Mouse (Mus musculus): ENCODE measurements around the gene Ubb. TPM values are rescaled to one million over a fixed set of nuclear protein-coding genes. Genes with fewer than 3 reads are reported as not detected.

Gene Ubb
- polyA plus RNA-seq, 2 experiments = 1,031 to 1,383 TPM

DNA sequence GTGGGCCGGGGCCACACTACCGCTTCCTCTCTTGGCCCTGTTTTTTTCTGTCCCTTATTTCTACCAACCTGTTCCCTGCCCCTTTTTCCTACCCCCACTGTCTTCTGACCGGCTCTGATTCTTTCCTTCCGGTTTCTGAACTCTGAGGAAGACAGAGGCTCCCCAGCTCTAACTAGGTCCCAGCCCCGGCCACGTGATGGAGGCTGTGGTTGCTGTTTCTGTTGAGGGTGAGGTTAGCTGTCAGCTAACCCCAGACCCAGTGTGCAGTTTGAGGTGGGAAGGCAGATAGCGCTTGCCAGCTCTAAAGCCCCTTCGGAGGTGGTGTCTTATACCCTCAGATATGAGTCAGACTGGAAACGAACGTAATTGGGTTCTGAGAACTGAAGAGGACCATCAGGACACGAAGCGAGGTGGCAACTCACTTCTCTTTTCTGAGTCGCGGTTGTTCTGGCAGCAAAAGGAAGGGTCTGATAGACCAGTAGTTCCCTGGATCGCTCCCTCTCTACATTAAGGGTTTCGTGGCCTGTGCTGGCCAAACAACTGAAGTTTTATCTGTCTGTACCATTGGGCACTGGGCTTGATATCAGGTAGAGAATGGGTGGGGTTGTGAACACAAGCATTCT is 25.7 kb downstream of the Ubb start:
- Histone ChIP-seq H3K9me3 (ENCODE audit: control insufficient read depth, low read length) (no peaks in the 10 kb centered on the region), H3K27ac (peak overlapping the region; percentile 14), H3K27me3 (ENCODE audit: control insufficient read depth, insufficient read depth, low read length) (no peaks in the 10 kb centered on the region), H3K36me3 (replicated peaks; ENCODE audit: control insufficient read depth, insufficient read depth, low read depth) (no peaks in the 10 kb centered on the region), H3K9ac (replicated peaks) (peak overlapping the region; percentile 56), H3K4me2 (ENCODE audit: low read depth) (peak overlapping the region; percentile 95), H3K4me1 (replicated peaks; ENCODE audit: control insufficient read depth in 2 of 2, insufficient read depth in 2 of 2, low read length in 1 of 2) (peaks cover 8 to 32% of the 10 kb centered on the region in 2 experiments), H3K4me3 (ENCODE audit: insufficient read depth in 1 of 2, low read depth in 2 of 2, low read length in 2 of 2) (peak overlapping the region; percentile 64 to 65)
- DNase-seq (ENCODE audit: low read depth in 3 of 3, low spot score in 3 of 3) (peak in 1 of 3 experiments; percentile 60), ATAC-seq (ENCODE audit: insufficient read depth) (peak; percentile 68)
- no peak for TF ChIP-seq CTCF (IDR thresholded peaks at IDR 0.05; ENCODE audit: low read depth)
- TF ChIP-seq EP300 (IDR thresholded peaks at IDR 0.05; ENCODE audit: low read depth) = peak; percentile 73
- WGBS (ENCODE audit: insufficient replicate concordance) = 10% methylated on average over 16 of the region's 16 CpGs

- WGBS (ENCODE audit: insufficient replicate concordance) = 87% methylated on average over 6 of the region's 6 CpGs
- no peak for DNase-seq (ENCODE audit: low read depth in 3 of 3, low spot score in 3 of 3)
- Histone ChIP-seq H3K4me3 (ENCODE audit: insufficient read depth in 1 of 2, low read depth in 2 of 2, low read length in 2 of 2) (no peak overlapping the region), H3K4me1 (replicated peaks; ENCODE audit: control insufficient read depth in 2 of 2, insufficient read depth in 2 of 2, low read length in 1 of 2) (peaks cover 0 to 21% of the 10 kb centered on the region in 2 experiments; a peak in 3 of 4 replicates), H3K4me2 (ENCODE audit: low read depth) (no peak overlapping the region), H3K27me3 (ENCODE audit: control insufficient read depth, insufficient read depth, low read length) (no peaks in the 10 kb centered on the region), H3K9ac (replicated peaks) (no peak overlapping the region), H3K9me3 (ENCODE audit: control insufficient read depth, low read length) (no peaks in the 10 kb centered on the region), H3K27ac (no peak overlapping the region), H3K36me3 (replicated peaks; ENCODE audit: control insufficient read depth, insufficient read depth, low read depth) (no peaks in the 10 kb centered on the region)
- TF ChIP-seq CTCF (IDR thresholded peaks at IDR 0.05; ENCODE audit: low read depth) (no peak), EP300 (IDR thresholded peaks at IDR 0.05; ENCODE audit: low read depth) (no peak)
- no peak for ATAC-seq (ENCODE audit: insufficient read depth)
Measured at GRCm38 (mm10) chr11:62583031-62583430, 32.1 kb downstream of the Ubb start.

GRCm38 (mm10) chr11:62584671-62585206 is 33.8 kb downstream of the Ubb start:
- H3K4me2 ChIP-seq (ENCODE audit: low read depth) = no peak overlapping the region
- 60% methylated on average over 9 of the region's 9 CpGs for WGBS (ENCODE audit: insufficient replicate concordance)
- ATAC-seq (ENCODE audit: insufficient read depth) = peak; percentile 53

DNA sequence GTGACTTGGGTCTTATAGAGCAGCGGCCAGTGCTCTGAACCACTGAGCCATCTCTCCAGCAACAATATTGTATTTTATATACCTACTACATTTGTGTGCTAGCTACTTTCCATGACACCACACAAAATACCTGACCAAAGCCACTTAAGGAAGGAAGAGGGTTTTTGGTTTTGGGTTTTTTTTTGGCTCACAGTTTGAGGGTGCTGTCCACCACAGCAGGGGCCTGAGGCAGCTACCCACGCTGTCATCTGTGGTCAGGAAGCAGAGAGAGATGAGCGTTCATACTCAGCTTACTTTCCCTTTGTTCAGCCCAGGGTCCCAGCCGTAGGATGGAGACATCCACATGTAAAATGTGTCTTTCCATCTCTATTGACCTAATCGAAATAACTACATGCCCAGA is 36.1 kb downstream of the Ubb start:
- Histone ChIP-seq H3K27me3 (ENCODE audit: control insufficient read depth, insufficient read depth, low read length) (no peaks in the 10 kb centered on the region), H3K27ac (no peak overlapping the region), H3K4me1 (replicated peaks; ENCODE audit: control insufficient read depth in 2 of 2, insufficient read depth in 2 of 2, low read length in 1 of 2) (peaks cover 0 to 13% of the 10 kb centered on the region in 2 experiments; a peak in 3 of 4 replicates), H3K4me2 (ENCODE audit: low read depth) (no peak overlapping the region), H3K36me3 (replicated peaks; ENCODE audit: control insufficient read depth, insufficient read depth, low read depth) (no peaks in the 10 kb centered on the region), H3K4me3 (ENCODE audit: insufficient read depth in 1 of 2, low read depth in 2 of 2, low read length in 2 of 2) (no peak overlapping the region), H3K9ac (replicated peaks) (no peak overlapping the region), H3K9me3 (ENCODE audit: control insufficient read depth, low read length) (no peaks in the 10 kb centered on the region)
- TF ChIP-seq EP300 (IDR thresholded peaks at IDR 0.05; ENCODE audit: low read depth) (no peak), CTCF (IDR thresholded peaks at IDR 0.05; ENCODE audit: low read depth) (no peak)
- WGBS (ENCODE audit: insufficient replicate concordance) = 72% methylated on average over 5 of the region's 5 CpGs
- DNase-seq (ENCODE audit: low read depth in 3 of 3, low spot score in 3 of 3) = no peak
- ATAC-seq (ENCODE audit: insufficient read depth) = no peak

More at GRCm38 (mm10) chr11:62584671-62585206, 33.8 kb downstream of the Ubb start:
- H3K4me3 ChIP-seq (ENCODE audit: insufficient read depth in 1 of 2, low read depth in 2 of 2, low read length in 2 of 2) = no peak overlapping the region
- H3K36me3 ChIP-seq (replicated peaks; ENCODE audit: control insufficient read depth, insufficient read depth, low read depth) = no peaks in the 10 kb centered on the region
- DNase-seq (ENCODE audit: low read depth in 3 of 3, low spot score in 3 of 3) = no peak
- H3K9ac ChIP-seq (replicated peaks) = no peak overlapping the region
- H3K9me3 ChIP-seq (ENCODE audit: control insufficient read depth, low read length) = no peaks in the 10 kb centered on the region
- H3K27ac ChIP-seq = no peak overlapping the region
- no peaks in the 10 kb centered on the region for H3K27me3 ChIP-seq (ENCODE audit: control insufficient read depth, insufficient read depth, low read length)
- H3K4me1 ChIP-seq (replicated peaks; ENCODE audit: control insufficient read depth in 2 of 2, insufficient read depth in 2 of 2, low read length in 1 of 2) = peaks cover 0 to 18% of the 10 kb centered on the region in 2 experiments; a peak in 3 of 4 replicates
- TF ChIP-seq CTCF (IDR thresholded peaks at IDR 0.05; ENCODE audit: low read depth) = no peak
- no peak for TF ChIP-seq EP300 (IDR thresholded peaks at IDR 0.05; ENCODE audit: low read depth)

- Histone ChIP-seq H3K4me3 (ENCODE audit: insufficient read depth in 1 of 2, low read depth in 2 of 2, low read length in 2 of 2) (no peak overlapping the region), H3K27ac (no peak overlapping the region), H3K9me3 (ENCODE audit: control insufficient read depth, low read length) (no peaks in the 10 kb centered on the region), H3K27me3 (ENCODE audit: control insufficient read depth, insufficient read depth, low read length) (no peaks in the 10 kb centered on the region), H3K4me2 (ENCODE audit: low read depth) (no peak overlapping the region), H3K4me1 (replicated peaks; ENCODE audit: control insufficient read depth in 2 of 2, insufficient read depth in 2 of 2, low read length in 1 of 2) (peaks cover 0 to 13% of the 10 kb centered on the region in 2 experiments; a peak in 3 of 4 replicates), H3K36me3 (replicated peaks; ENCODE audit: control insufficient read depth, insufficient read depth, low read depth) (no peaks in the 10 kb centered on the region), H3K9ac (replicated peaks) (no peak overlapping the region)
- TF ChIP-seq CTCF (IDR thresholded peaks at IDR 0.05; ENCODE audit: low read depth) (no peak), EP300 (IDR thresholded peaks at IDR 0.05; ENCODE audit: low read depth) (no peak)
- WGBS (ENCODE audit: insufficient replicate concordance) = 80% methylated on average over 10 of the region's 10 CpGs
- ATAC-seq (ENCODE audit: insufficient read depth) (no peak), DNase-seq (ENCODE audit: low read depth in 3 of 3, low spot score in 3 of 3) (no peak)
Measured at GRCm38 (mm10) chr11:62589391-62589790, 38.4 kb downstream of the Ubb start.

Measured in liver, embryonic 14.5 days (tissue).